Mouse (Mus musculus): Measurements from ENCODE around the gene Olfr60.

DNA sequence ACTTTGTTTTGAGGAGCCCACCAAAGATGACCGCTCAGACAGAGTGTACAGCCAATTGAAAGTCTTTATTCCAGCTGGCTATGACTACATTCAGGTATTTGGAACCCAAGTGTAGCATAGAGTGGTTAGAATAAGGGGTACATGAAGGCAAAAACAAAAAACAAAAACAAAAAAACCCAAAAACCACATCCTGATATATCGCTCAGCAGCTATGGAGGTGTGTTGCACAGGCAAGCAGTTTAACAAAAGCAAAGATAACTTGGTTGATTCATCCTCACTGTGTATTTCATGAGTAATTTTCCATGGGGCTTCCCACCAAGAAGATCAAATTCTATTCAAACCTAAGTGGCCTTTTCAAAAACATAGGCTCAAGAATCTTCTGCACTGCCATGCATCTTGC lies 15.4 kb upstream of the Olfr60 start:
- TF ChIP-seq CTCF (IDR thresholded peaks at IDR 0.05 in 2 of 3, conservative IDR thresholded peaks at IDR 0.05 in 1 of 3; ENCODE audit: control insufficient read depth in 1 of 3, insufficient read depth in 1 of 3, low read depth in 2 of 3, low read length in 3 of 3, poor library complexity in 1 of 3, severe bottlenecking in 1 of 3) (no peak), EP300 (IDR thresholded peaks at IDR 0.05; ENCODE audit: low read depth in 1 of 2, low read length in 2 of 2) (no peak), USF1 (IDR thresholded peaks at IDR 0.05; ENCODE audit: low read depth, low read length) (no peak), UBTF (IDR thresholded peaks at IDR 0.05; ENCODE audit: borderline replicate concordance, insufficient read depth, low read depth, low read length) (no peak), GATA1 (IDR thresholded peaks at IDR 0.05; ENCODE audit: low read depth, low read length) (no peak), MEF2A (IDR thresholded peaks at IDR 0.05; ENCODE audit: extremely low read depth, insufficient replicate concordance, low read depth, low read length, poor library complexity, severe bottlenecking) (no peak), TAL1 (IDR thresholded peaks at IDR 0.05; ENCODE audit: low read length) (no peak), RCOR1 (IDR thresholded peaks at IDR 0.05; ENCODE audit: low read depth, low read length) (no peak), MAZ (IDR thresholded peaks at IDR 0.05; ENCODE audit: low read depth, low read length) (no peak), GABPA (IDR thresholded peaks at IDR 0.05; ENCODE audit: low read depth, low read length) (no peak), HCFC1 (IDR thresholded peaks at IDR 0.05; ENCODE audit: low read depth, low read length) (no peak)

Data from MEL (cell line).